Comparison of ENCODE assay signal across 8 mouse cellular contexts in the genomic region with DNA sequence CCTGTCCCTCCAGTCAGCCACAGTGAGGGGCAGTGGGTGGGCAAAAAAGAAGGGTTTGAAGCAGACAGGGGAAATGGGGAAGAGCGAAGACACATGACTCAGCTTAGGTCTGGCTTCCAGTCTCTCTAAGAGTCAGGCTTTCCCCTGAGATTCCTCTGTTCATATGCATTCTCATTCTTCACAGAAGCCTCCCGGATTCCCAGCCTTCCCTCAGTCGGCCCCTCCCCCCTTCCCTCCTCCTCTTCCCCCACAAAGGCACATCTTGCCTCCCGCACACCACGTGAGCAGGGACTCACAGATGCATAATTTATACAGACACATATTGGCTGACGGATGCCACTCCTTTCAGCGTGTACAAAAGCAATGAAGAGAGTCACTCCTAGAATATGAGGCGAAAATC.
A peak's percentile ranks its signal among the peaks of the same experiment; 100 is the strongest.
DNase-seq lines count a peak whose midpoint lies in the region; ATAC-seq lines count a peak whose summit lies in the region.

No protein-coding gene starts in this region.

- peak overlapping the region; percentile 70 for H3K4me2 ChIP-seq in heart, embryonic 13.5 days
- H3K4me2 ChIP-seq in midbrain, embryonic 15.5 days, result peak overlapping the region; percentile 52

- H3K36me3 ChIP-seq in heart, embryonic 13.5 days, result no peaks in the 10 kb centered on the region
- no peaks in the 10 kb centered on the region for H3K36me3 ChIP-seq in midbrain, embryonic 15.5 days (replicated peaks)

- peak overlapping the region; percentile 39 for H3K4me3 ChIP-seq in heart, embryonic 13.5 days
- H3K4me3 ChIP-seq in midbrain, embryonic 15.5 days, result peak overlapping the region; percentile 21

- no peak for ATAC-seq in heart, embryonic 13.5 days (ENCODE audit: extremely low read depth, insufficient number of reproducible peaks, low FRiP score, low TSS enrichment)
- peak; percentile 95 for ATAC-seq in midbrain, embryonic 15.5 days (replicated peaks)

- H3K4me1 ChIP-seq in heart, embryonic 13.5 days, result peaks cover 21% of the 10 kb centered on the region
- peaks cover 39% of the 10 kb centered on the region for H3K4me1 ChIP-seq in midbrain, embryonic 15.5 days

- no peaks in the 10 kb centered on the region for H3K9me3 ChIP-seq in heart, embryonic 13.5 days
- no peaks in the 10 kb centered on the region for H3K9me3 ChIP-seq in midbrain, embryonic 15.5 days

- H3K27ac ChIP-seq in heart, embryonic 13.5 days (replicated peaks), result no peak overlapping the region
- H3K27ac ChIP-seq in midbrain, embryonic 15.5 days, result peak overlapping the region; percentile 97

- H3K27me3 ChIP-seq in heart, embryonic 13.5 days (replicated peaks), result no peaks in the 10 kb centered on the region; the same call in 1 of the 2 replicates
- H3K27me3 ChIP-seq in midbrain, embryonic 15.5 days (replicated peaks), result no peaks in the 10 kb centered on the region

- no peak for DNase-seq in heart, adult 11 months
- DNase-seq in brain, embryonic 18.5 days (ENCODE audit: low read depth, low spot score), result peak; percentile 94
- DNase-seq in frontal cortex, postnatal 36 days (ENCODE audit: low spot score in 2 of 2), result peak; percentile 65 to 71
- peak; percentile 20 to 78 for DNase-seq in left cerebral cortex, adult 8-10 months (ENCODE audit: low spot score in 2 of 2)
- no peak for DNase-seq in ovary, adult 18-20 months (ENCODE audit: low spot score)
- DNase-seq in gastrocnemius, postnatal 25 days, result no peak

- peak overlapping the region; percentile 65 for H3K9ac ChIP-seq in heart, embryonic 13.5 days
- peak overlapping the region; percentile 38; the same call in 1 of the 2 replicates for H3K9ac ChIP-seq in midbrain, embryonic 15.5 days

- WGBS in heart, embryonic 13.5 days, result 5% methylated on average over 8 of the region's 8 CpGs
- under 1% methylated on average over 8 of the region's 8 CpGs for WGBS in midbrain, embryonic 15.5 days

Comparison
In these comparisons a context has a peak if more than half of its experiments do, and no peak if none do; other contexts are left out.
1. DNase-seq: peak in brain, embryonic 18.5 days (single experiment), frontal cortex, postnatal 36 days (2 of 2) and left cerebral cortex, adult 8-10 months (2 of 2); none in heart, adult 11 months (single experiment), ovary, adult 18-20 months (single experiment) and gastrocnemius, postnatal 25 days (single experiment).